Mouse (Mus musculus): ENCODE data around the gene Ptges3.
"Not testable (repeated sequence)": the region's sequence is repeated elsewhere in the genome, so short reads cannot be mapped to it uniquely, and the experiment has no call there.

The Ptges3 gene

DNA sequence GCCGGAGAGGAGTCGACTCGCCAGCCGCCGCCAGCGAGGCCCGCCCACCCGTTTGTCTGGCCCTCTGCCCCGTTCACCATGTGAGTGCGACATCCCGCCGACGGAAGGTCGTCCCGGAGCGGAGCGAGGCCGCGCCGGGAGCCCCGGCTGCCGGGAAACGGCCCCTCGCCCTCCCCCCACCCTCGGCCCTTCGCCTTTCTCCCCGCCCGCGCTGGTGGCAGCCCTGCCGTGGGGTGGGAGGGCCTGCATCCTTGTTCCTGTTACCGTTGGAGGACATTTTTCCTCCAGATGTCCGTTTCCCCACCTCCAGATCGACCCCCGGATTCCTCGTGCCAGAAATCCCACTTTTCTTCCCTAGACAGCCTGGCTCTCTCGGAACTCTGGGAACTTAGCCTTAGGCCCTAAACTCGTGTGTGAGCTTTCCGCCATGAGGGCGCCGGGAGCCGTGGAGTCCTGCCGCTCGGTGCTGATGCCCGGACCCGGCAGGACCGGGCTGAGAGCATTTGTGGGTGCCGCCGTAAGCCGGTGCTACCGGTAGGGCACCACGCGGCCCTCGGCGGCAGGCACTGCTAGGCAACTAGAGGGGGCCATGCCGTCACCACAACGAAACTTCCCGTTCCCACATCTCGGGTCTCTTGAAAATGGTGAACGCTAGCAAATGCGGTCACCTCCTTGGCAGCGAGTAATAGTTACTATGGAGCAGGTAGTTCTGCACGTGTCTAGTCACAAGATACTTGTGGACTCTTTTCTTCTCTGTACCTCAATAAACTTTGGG lies 640 bp downstream of the Ptges3 start:
- DNase-seq (ENCODE audit: low spot score in 2 of 2) = peak in 1 of 2 experiments; percentile 55

GRCm38 (mm10) chr10:128061109-128061508 lies 2.4 kb downstream of the Ptges3 start:
- no peak for DNase-seq (ENCODE audit: low spot score in 2 of 2)

DNA sequence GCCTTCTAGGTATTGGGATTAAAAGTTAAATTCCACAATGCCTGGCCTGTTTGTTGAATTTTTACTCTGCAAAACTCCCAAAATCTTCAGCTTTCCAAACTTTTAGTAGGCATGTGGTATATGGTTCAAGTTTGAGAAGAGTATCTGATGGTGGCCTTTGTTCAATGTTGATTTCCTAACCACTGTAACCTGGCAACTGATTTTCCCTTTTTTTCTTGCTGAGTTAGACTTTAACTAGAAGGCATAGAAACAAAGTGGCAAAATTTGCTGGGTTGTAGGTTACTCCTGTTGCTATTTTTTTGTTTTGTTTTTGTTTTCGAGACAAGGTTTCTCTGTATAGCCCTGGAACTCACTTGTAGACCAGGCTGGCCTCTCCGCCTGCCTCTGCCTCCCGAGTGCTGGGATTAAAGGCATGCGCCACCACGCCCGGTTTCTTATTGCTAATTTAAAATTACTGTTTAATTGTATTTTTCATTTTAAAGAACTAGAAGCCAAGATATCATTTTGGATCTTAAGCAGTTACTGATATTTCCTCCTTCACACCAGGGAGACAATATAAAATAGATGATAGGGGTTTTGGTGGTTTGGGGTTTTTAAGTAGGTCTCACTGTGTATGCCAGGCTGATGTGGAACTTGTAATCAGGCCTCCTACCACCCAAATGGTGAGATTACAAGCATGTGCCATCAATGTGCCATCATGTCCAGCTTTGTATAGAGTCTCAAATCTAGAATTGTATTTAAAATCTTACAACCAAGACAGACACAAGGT lies 3.7 kb downstream of the Ptges3 start:
- DNase-seq (ENCODE audit: low spot score in 2 of 2) = no peak

- no peak for DNase-seq (ENCODE audit: low spot score in 2 of 2)
These were observed 7.3 kb downstream of the Ptges3 start for GRCm38 (mm10) chr10:128066072-128066471.

DNA sequence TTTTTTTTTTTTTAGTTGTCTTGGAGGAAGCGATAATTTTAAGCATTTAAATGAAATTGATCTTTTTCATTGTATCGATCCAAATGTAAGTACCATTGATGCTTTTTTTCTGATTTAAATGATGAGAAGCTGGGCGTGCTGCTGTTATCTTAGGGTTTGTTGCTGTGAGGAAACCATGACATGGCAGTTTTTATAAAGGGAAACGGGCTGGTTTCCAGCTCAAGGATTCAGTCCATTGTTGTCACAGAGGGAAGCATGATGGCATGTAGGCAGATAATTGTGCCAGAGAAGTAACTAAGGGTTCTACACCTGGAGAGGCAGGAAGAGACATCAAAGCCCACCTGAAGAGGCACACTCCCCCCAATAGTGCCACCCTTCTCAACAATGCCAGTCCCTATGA lies 10.4 kb downstream of the Ptges3 start:
- DNase-seq (ENCODE audit: low spot score in 2 of 2) = no peak

GRCm38 (mm10) chr10:128070432-128070831 lies 11.7 kb downstream of the Ptges3 start:
- not testable (repeated sequence) for DNase-seq (ENCODE audit: low spot score in 2 of 2)

DNA sequence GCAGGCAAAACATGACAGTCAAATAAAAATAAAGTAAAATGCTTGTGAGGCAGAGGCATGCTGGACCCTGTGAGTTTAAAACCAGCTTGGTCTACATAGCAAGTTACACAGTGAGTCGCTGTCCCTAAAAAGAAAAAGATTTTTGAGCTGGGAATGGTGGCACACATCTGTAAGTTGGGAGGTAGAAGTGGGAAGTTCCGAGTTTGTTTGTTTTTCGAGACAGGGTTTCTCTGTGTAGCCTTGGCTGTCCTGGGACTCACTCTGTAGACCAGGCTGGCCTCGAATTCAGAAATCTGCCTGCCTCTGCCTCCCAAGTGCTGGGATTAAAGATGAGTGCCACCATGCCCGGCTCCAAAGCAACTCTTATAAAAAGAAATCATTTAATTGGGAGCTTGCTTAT lies 19.5 kb downstream of the Ptges3 start:
- not testable (repeated sequence) for DNase-seq (ENCODE audit: low spot score in 2 of 2)

DNA sequence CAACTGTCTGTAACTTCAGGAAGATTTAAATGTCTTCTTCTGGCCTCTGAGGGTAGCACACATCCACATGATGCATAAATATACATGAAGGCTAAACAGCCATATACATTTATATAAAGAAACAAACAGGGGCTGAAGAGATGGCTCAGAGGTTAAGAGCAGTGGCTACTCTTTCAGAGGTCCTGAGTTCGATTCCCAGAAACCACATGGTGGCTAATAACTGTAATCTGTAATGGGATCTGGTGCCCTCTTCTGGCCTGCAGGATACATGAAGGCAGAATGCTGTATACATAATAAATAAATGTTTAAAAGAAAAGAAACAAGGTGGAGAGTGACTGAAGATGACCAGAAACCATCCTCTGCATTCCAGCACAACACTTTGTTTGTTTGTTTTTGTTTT lies 21.7 kb downstream of the Ptges3 start:
- no peak for DNase-seq (ENCODE audit: low spot score in 2 of 2)

DNA sequence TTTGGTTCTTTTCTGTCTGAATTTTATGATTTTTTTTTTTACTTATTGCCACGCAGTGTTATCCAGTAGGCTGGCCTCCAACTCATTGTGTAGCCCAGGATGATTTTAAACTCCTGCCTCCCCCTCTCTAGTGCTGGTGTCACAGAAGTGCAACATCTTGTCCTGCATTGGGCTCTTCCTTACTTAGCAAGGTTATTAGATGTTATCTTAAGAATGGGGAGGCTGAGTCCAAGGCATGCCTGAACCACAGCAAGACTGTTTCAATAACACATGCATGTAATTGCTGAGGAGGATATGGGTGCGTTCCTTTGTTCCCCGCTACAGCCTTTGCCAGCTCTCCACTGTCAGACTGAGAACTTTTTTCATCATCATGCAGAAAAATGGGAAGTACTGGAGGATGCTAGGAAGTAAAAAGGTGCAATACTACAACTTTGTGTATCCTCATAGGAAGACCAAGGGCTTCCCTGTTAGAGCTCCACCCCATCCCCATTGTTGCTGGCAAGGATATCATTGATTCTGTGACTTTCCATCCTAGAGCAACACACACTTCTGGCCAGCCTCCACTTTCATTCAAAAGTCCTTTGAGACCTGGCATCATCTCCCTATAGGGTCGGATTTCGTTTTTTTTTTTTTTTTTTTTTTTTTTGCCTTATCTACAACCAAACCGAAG lies 23.2 kb downstream of the Ptges3 start:
- no peak for DNase-seq (ENCODE audit: low spot score in 2 of 2)

- DNase-seq (ENCODE audit: low spot score in 2 of 2) = no peak
These were observed 23.7 kb downstream of the Ptges3 start for GRCm38 (mm10) chr10:128082477-128082808.

- DNase-seq (ENCODE audit: low spot score in 2 of 2) = peak; percentile 87 to 96
These were observed 24.2 kb downstream of the Ptges3 start, which contains the start of gene Atp5b for GRCm38 (mm10) chr10:128082880-128083421. Atp5b (plus strand) TSS chr10:128083273.

DNA sequence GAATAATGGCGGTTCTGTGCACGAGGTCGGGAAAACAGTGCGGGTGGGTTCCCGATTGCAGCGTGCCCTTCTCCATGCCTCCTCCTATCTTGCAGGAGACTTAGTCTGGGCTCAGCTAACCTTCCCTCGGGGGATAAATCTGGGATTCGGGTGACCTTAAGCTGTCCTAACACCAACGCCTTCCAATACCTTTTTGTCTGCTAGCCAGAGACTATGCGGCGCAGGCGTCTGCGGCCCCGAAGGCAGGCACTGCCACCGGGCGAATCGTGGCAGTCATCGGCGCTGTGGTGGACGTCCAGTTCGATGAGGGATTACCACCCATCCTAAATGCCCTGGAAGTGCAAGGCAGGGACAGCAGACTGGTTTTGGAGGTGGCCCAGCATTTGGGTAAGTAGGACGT lies 24.9 kb downstream of the Ptges3 start:
- no peak for DNase-seq (ENCODE audit: low spot score in 2 of 2)

GRCm38 (mm10) chr10:128084160-128084559 lies 25.4 kb downstream of the Ptges3 start:
- no peak for DNase-seq (ENCODE audit: low spot score in 2 of 2)

DNA sequence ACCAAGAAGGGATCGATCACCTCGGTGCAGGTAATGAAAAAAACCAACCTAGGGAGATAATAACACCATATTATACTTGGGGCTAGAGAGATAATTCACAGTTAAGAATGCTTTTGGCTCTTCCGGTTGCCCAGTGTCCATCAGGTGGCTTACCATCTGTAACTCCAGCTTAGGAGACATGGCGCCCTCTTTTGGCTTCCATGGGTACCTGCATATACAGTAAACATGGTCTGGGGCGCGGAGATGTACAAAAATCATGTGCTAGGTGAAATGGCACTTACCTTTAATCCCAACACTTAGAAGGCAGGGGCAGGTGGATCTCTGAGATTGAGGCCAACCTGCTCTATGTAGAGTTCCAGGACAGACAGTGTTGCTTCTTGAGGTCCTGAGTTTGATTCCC lies 27.6 kb downstream of the Ptges3 start:
- no peak for DNase-seq (ENCODE audit: low spot score in 2 of 2)

DNA sequence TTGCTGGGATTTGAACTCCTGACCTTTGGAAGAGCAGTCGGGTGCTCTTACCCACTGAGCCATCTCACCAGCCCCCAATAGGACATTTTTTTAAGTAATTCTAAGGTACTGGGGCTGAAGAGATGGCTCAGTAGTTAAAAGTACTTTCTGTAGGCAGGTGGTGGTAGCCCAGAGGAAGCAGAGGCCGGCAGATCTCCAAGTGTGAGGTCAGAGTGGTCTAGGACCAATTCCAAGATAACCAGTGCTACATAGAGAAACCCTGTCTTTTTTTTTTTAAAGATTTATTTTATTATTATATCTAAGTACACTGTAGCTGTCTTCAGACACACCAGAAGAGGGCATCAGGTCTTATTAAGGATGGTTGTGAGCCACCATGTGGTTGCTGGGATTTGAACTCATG lies 28.5 kb downstream of the Ptges3 start:
- not testable (repeated sequence) for DNase-seq (ENCODE audit: low spot score in 2 of 2)

GRCm38 (mm10) chr10:128088181-128088580 lies 29.4 kb downstream of the Ptges3 start:
- DNase-seq (ENCODE audit: low spot score in 2 of 2) = no peak

DNA sequence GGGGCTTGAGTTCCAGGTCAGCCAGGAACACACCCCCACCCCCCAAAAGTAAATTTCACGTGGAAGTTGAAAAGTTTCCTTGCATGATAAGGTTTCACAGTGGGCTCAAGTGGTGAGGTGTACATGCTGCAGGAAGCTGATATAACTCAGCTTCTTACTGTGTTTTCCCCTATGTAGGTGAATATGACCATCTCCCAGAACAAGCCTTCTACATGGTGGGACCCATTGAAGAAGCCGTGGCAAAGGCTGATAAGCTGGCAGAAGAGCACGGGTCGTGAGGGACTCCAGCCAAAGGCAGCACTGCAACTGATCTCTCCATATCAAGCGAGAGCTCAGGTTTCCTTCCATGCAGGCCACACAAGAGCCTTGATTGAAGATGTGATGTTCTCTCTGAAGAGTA lies 31.1 kb downstream of the Ptges3 start:
- DNase-seq (ENCODE audit: low spot score in 2 of 2) = no peak

- DNase-seq (ENCODE audit: low spot score in 2 of 2) = peak; percentile 70 to 75
These were observed 32.2 kb downstream of the Ptges3 start for GRCm38 (mm10) chr10:128090651-128091563.

DNA sequence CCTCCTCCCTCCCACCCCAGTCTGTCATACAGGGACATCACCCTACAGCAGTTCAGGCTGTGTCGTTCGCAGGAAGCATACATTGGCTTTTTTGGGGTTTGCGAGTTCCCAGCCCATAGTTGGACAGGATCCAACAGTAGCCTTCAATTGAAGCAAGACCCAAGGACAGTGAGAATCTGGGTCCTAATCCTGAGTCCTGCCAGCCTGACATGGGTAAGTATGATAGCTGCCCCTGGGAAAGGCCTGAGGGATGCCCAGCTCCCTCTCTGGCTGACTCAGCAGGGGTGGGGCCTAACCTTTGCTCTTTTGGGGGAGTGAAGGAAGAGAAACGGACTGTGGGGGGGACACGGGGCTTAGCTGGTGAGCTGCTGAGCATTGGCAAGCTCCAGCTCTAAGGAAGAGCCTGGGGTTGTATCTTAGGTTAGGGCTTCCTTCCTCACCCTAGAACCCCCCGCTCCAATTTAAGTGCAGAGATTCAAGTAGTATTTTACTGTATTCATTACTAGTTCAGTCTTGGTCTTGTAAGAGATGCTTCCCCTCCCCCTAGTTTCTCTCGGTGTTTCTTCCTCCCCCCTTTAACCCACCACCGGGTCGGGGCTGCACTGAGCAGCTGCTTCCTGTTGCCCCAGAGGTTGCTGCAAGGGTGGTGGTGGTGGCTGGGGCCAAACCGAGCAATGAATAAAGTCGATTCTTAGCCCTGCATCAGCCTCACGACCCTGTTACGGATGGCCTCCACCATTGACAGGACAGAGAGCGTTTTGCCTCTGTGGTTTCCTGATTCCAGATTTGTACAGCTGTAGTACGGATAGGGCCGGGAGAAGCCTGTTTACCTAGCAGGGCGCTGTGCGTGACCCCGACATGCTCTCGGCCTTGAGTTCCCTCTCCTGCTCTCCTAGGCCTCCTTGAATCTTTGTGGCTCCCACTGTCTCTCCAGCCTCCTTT lies 33.1 kb downstream of the Ptges3 start, which contains the start of gene Baz2a:
Baz2a (plus strand) TSS at position 14 of the 942 bp plus-strand sequence.
- DNase-seq (ENCODE audit: low spot score in 2 of 2) = peak; percentile 50 to 53
